8 mouse cellular contexts compared by ENCODE assay signal in the genomic region with DNA sequence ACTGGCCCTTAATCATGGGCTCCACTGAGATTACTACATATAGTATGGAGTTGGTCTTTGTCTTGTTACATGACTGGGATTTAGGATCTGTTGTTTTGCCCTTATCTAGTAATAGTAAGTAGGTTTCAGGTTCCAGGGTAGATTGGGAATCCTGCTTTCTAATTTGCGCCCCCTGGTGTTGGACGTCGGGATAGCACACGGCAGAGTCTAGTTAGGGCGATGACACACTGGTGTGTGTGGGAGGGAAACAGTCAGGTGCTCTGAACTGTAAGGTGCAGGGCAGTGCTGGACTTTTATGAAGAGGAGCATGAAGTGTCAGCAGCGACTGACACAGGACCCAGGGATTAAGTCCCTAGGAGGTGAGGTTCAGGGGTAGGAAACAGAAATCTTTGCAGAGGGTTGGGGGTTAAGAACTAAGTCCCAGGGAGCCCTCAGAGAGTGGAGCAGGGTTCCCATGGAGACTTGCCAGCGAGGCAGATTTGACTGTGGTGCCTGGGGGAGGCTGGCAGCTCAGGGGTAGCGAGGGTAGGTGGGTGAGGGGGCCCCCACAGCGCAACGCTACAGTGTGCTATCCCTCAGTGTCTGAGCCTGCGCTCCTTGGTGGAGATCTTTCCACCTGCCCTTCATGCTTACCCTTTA.
A peak's percentile ranks its signal among the peaks of the same experiment; 100 is the strongest.
DNase-seq lines count a peak whose midpoint lies in the region; ATAC-seq and TF ChIP-seq lines count a peak whose summit lies in the region.

No protein-coding gene starts in this region.

- H3K9me3 ChIP-seq in liver, embryonic 14.5 days (ENCODE audit: control insufficient read depth, low read length) = no peaks in the 10 kb centered on the region

- no peaks in the 10 kb centered on the region for H3K36me3 ChIP-seq in liver, embryonic 14.5 days (replicated peaks; ENCODE audit: control insufficient read depth, insufficient read depth, low read depth)

- WGBS in liver, embryonic 14.5 days (ENCODE audit: insufficient replicate concordance) = 23% methylated on average over 11 of the region's 11 CpGs

- peak; percentile 37 for DNase-seq in 416B (ENCODE audit: low read depth)
- DNase-seq in NIH3T3 (ENCODE audit: low read depth) = peak; percentile 50
- peak; percentile 86 to 94 for DNase-seq in cerebellum, postnatal 14 days
- DNase-seq in frontal cortex, postnatal 25 days (ENCODE audit: low spot score in 2 of 2) = peak; percentile 59 to 67
- DNase-seq in kidney, postnatal 36 days = peak; percentile 24 to 78
- peak in 2 of 3 experiments; percentile 0 to 9 for DNase-seq in liver, embryonic 14.5 days (ENCODE audit: low read depth in 3 of 3, low spot score in 3 of 3)
- DNase-seq in ovary, postnatal 36 days (ENCODE audit: low spot score) = peak; percentile 41

- H3K27ac ChIP-seq in liver, embryonic 14.5 days = no peak overlapping the region

- no peak overlapping the region for H3K9ac ChIP-seq in liver, embryonic 14.5 days (replicated peaks)

- ATAC-seq in liver, embryonic 14.5 days (ENCODE audit: insufficient read depth) = no peak
- ATAC-seq in monocyte, adult 5-6 weeks (replicated peaks; ENCODE audit: insufficient number of reproducible peaks, low FRiP score, low TSS enrichment, poor library complexity, severe bottlenecking) = no peak

- no peaks in the 10 kb centered on the region for H3K27me3 ChIP-seq in liver, embryonic 14.5 days (ENCODE audit: control insufficient read depth, insufficient read depth, low read length)

- H3K4me2 ChIP-seq in liver, embryonic 14.5 days (ENCODE audit: low read depth) = no peak overlapping the region

- peak; percentile 83 for TF ChIP-seq CTCF in liver, embryonic 14.5 days (IDR thresholded peaks at IDR 0.05; ENCODE audit: low read depth)

- no peak overlapping the region for H3K4me3 ChIP-seq in liver, embryonic 14.5 days (ENCODE audit: insufficient read depth in 1 of 2, low read depth in 2 of 2, low read length in 2 of 2)

- no peak for TF ChIP-seq EP300 in liver, embryonic 14.5 days (IDR thresholded peaks at IDR 0.05; ENCODE audit: low read depth)

- no peaks in the 10 kb centered on the region for H3K4me1 ChIP-seq in liver, embryonic 14.5 days (replicated peaks; ENCODE audit: control insufficient read depth in 2 of 2, insufficient read depth in 2 of 2, low read length in 1 of 2)

Comparison
In these comparisons a context has a peak if more than half of its experiments do, and no peak if none do; other contexts are left out.
1. DNase-seq: peak in every context shown above with its lines; median percentile 90 in cerebellum, postnatal 14 days; 63 in frontal cortex, postnatal 25 days; 51 in kidney, postnatal 36 days; 50 in NIH3T3; 41 in ovary, postnatal 36 days; 37 in 416B; 4 in liver, embryonic 14.5 days.